Mouse (Mus musculus): ENCODE measurements around the gene Usp17lc. TPM values are rescaled to one million over a fixed set of nuclear protein-coding genes. Genes with fewer than 3 reads are reported as not detected.
"Not testable (repeated sequence)": the region's sequence is repeated elsewhere in the genome, so short reads cannot be mapped to it uniquely, and the experiment has no call there.

Gene Usp17lc
- 0.08 TPM in 1 of 2 replicates, not detected in the other for polyA plus RNA-seq (2016; fragmentation: Nextera tagmentation; extraction: Ambion mirVana)

GRCm38 (mm10) chr7:103414772-103415171 lies at the start of gene Usp17lc:
Usp17lc (plus strand) TSS chr7:103415072.
- DNase-seq (ENCODE audit: low spot score); H3K27ac ChIP-seq; H3K4me1 ChIP-seq; H3K9me3 ChIP-seq (replicated peaks); H3K36me3 ChIP-seq; H3K4me3 ChIP-seq; H3K27me3 ChIP-seq (ENCODE audit: low read depth, poor library complexity, severe bottlenecking): not testable (repeated sequence)
- 55% methylated on average over 1 of the region's 1 CpGs for WGBS

GRCm38 (mm10) chr7:103386077-103386476 lies 28.8 kb upstream of the Usp17lc start, which contains the start of gene Olfr603:
Olfr603 (minus strand) TSS chr7:103386177.
- no peak within 1 kb of the TSS for H3K27ac ChIP-seq
- no peaks in the 10 kb centered on the region for H3K4me1 ChIP-seq
- H3K4me3 ChIP-seq, result no peak within 1 kb of the TSS
- H3K27me3 ChIP-seq (ENCODE audit: low read depth, poor library complexity, severe bottlenecking), result no peaks in the 10 kb centered on the region
- H3K36me3 ChIP-seq, result no peaks in the 10 kb centered on the region
- no peak for DNase-seq (ENCODE audit: low spot score)
- no peaks in the 10 kb centered on the region for H3K9me3 ChIP-seq (replicated peaks)

GRCm38 (mm10) chr7:103397758-103398157 lies 17.1 kb upstream of the Usp17lc start:
- DNase-seq (ENCODE audit: low spot score), result no peak
- Histone ChIP-seq H3K4me1 (no peaks in the 10 kb centered on the region), H3K4me3 (no peak overlapping the region)

GRCm38 (mm10) chr7:103398981-103399380 lies 15.9 kb upstream of the Usp17lc start:
- Histone ChIP-seq H3K27me3 (ENCODE audit: low read depth, poor library complexity, severe bottlenecking) (no peaks in the 10 kb centered on the region), H3K27ac (no peak overlapping the region), H3K4me3 (no peak overlapping the region), H3K36me3 (no peaks in the 10 kb centered on the region), H3K4me1 (no peaks in the 10 kb centered on the region), H3K9me3 (replicated peaks) (no peaks in the 10 kb centered on the region)
- no peak for DNase-seq (ENCODE audit: low spot score)
- 37% methylated on average over 1 of the region's 1 CpGs for WGBS

More at GRCm38 (mm10) chr7:103397758-103398157, 17.1 kb upstream of the Usp17lc start:
- no peaks in the 10 kb centered on the region for H3K27me3 ChIP-seq (ENCODE audit: low read depth, poor library complexity, severe bottlenecking)
- H3K36me3 ChIP-seq, result no peaks in the 10 kb centered on the region
- no peaks in the 10 kb centered on the region for H3K9me3 ChIP-seq (replicated peaks)
- H3K27ac ChIP-seq, result no peak overlapping the region

DNA sequence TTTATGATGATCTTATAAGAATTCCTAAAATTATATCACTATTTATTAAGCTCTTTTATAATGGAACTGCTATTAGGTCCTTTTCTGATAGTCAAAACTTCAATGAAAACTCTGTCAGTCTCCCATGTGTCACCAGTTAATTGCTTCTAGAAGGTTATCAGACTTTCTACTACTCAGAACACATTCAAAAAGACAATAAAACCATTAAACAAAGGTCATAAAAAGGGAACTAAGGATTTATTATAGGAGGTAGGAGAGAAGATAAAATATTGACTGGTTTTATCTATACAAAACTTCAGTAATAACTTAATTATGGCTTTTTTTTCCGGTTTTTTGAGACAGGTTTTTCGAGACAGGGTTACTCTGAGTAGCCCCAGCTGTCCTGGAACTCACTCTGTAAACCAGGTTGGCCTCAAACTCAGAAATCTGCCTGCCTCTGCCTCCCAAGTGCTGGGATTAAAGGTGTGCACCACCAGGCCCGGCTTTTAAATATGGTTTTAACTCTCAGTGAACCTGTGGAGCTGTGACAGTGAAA lies 8.3 kb upstream of the Usp17lc start:
- 80% methylated on average over 3 of the region's 3 CpGs for WGBS
- not testable (repeated sequence) for H3K27ac ChIP-seq; H3K9me3 ChIP-seq (replicated peaks); H3K4me1 ChIP-seq; H3K36me3 ChIP-seq; DNase-seq (ENCODE audit: low spot score); H3K4me3 ChIP-seq; H3K27me3 ChIP-seq (ENCODE audit: low read depth, poor library complexity, severe bottlenecking)

GRCm38 (mm10) chr7:103445339-103445738 lies 30.5 kb downstream of the Usp17lc start, which contains the start of gene Olfr605:
Olfr605 (minus strand) TSS chr7:103445439.
- Histone ChIP-seq H3K27me3 (ENCODE audit: low read depth, poor library complexity, severe bottlenecking) (no peaks in the 10 kb centered on the region), H3K27ac (no peak within 1 kb of the TSS), H3K36me3 (no peaks in the 10 kb centered on the region), H3K4me3 (no peak within 1 kb of the TSS), H3K9me3 (replicated peaks) (no peaks in the 10 kb centered on the region), H3K4me1 (no peaks in the 10 kb centered on the region)
- no peak for DNase-seq (ENCODE audit: low spot score)
- 97% methylated on average over 1 of the region's 1 CpGs for WGBS

GRCm38 (mm10) chr7:103448746-103449145 lies 33.9 kb downstream of the Usp17lc start, which contains the start of gene Olfr606:
Olfr606 (plus strand) TSS chr7:103449046.
- Histone ChIP-seq H3K4me1 (no peaks in the 10 kb centered on the region), H3K27me3 (ENCODE audit: low read depth, poor library complexity, severe bottlenecking) (no peaks in the 10 kb centered on the region), H3K9me3 (replicated peaks) (no peaks in the 10 kb centered on the region), H3K27ac (no peak within 1 kb of the TSS), H3K4me3 (no peak within 1 kb of the TSS), H3K36me3 (no peaks in the 10 kb centered on the region)
- 94% methylated on average over 2 of the region's 2 CpGs for WGBS
- no peak for DNase-seq (ENCODE audit: low spot score)

GRCm38 (mm10) chr7:103460590-103460989 lies 45.7 kb downstream of the Usp17lc start:
- 94% methylated on average over 5 of the region's 5 CpGs for WGBS
- Histone ChIP-seq H3K4me3 (no peak overlapping the region), H3K27ac (no peak overlapping the region), H3K36me3 (no peaks in the 10 kb centered on the region), H3K9me3 (replicated peaks) (no peaks in the 10 kb centered on the region), H3K4me1 (no peaks in the 10 kb centered on the region), H3K27me3 (ENCODE audit: low read depth, poor library complexity, severe bottlenecking) (no peaks in the 10 kb centered on the region)
- DNase-seq (ENCODE audit: low spot score), result no peak

Small RNA genes lying within 50 kb of the gene (microRNA-seq; reads per million reads assigned to microRNA genes)
- gene Gm25774, result not detected

Other genes starting within 250 kb of the Usp17lc start
- gene Olfr591, start 236.7 kb upstream of the Usp17lc start, polyA plus RNA-seq (2016; fragmentation: Nextera tagmentation; extraction: Ambion mirVana), result not detected in 2 replicates
- not detected in 2 replicates for gene Olfr592, start 230.3 kb upstream of the Usp17lc start, polyA plus RNA-seq (2016; fragmentation: Nextera tagmentation; extraction: Ambion mirVana)
- gene Olfr593, start 203.2 kb upstream of the Usp17lc start, polyA plus RNA-seq (2016; fragmentation: Nextera tagmentation; extraction: Ambion mirVana), result not detected in 2 replicates
- not detected in 2 replicates for gene Olfr594, start 198.1 kb upstream of the Usp17lc start, polyA plus RNA-seq (2016; fragmentation: Nextera tagmentation; extraction: Ambion mirVana)
- gene Usp17ld, start 162.6 kb upstream of the Usp17lc start, polyA plus RNA-seq (2016; fragmentation: Nextera tagmentation; extraction: Ambion mirVana), result not detected in 2 replicates
- gene Olfr596, start 109.4 kb upstream of the Usp17lc start, polyA plus RNA-seq (2016; fragmentation: Nextera tagmentation; extraction: Ambion mirVana), result not detected in 2 replicates
- not detected in 2 replicates for gene Olfr597, start 98.8 kb upstream of the Usp17lc start, polyA plus RNA-seq (2016; fragmentation: Nextera tagmentation; extraction: Ambion mirVana)
- gene Olfr598, start 91.5 kb upstream of the Usp17lc start, polyA plus RNA-seq (2016; fragmentation: Nextera tagmentation; extraction: Ambion mirVana), result not detected in 2 replicates
- gene Olfr599, start 79.2 kb upstream of the Usp17lc start, polyA plus RNA-seq (2016; fragmentation: Nextera tagmentation; extraction: Ambion mirVana), result not detected in 2 replicates
- not detected in 2 replicates for gene Olfr600, start 65.4 kb upstream of the Usp17lc start, polyA plus RNA-seq (2016; fragmentation: Nextera tagmentation; extraction: Ambion mirVana)
- not detected in 2 replicates for gene Olfr601, start 52.4 kb upstream of the Usp17lc start, polyA plus RNA-seq (2016; fragmentation: Nextera tagmentation; extraction: Ambion mirVana)
- gene Olfr603, start 28.9 kb upstream of the Usp17lc start, polyA plus RNA-seq (2016; fragmentation: Nextera tagmentation; extraction: Ambion mirVana), result not detected in 2 replicates
- gene Olfr605, start 30.4 kb downstream of the Usp17lc start, polyA plus RNA-seq (2016; fragmentation: Nextera tagmentation; extraction: Ambion mirVana), result not detected in 2 replicates
- not detected in 2 replicates for gene Olfr606, start 34.0 kb downstream of the Usp17lc start, polyA plus RNA-seq (2016; fragmentation: Nextera tagmentation; extraction: Ambion mirVana)
- gene Olfr607, start 49.1 kb downstream of the Usp17lc start, polyA plus RNA-seq (2016; fragmentation: Nextera tagmentation; extraction: Ambion mirVana), result not detected in 2 replicates
- not detected in 2 replicates for gene Olfr608, start 54.8 kb downstream of the Usp17lc start, polyA plus RNA-seq (2016; fragmentation: Nextera tagmentation; extraction: Ambion mirVana)
- not detected in 2 replicates for gene Olfr609, start 83.0 kb downstream of the Usp17lc start, polyA plus RNA-seq (2016; fragmentation: Nextera tagmentation; extraction: Ambion mirVana)
- gene Olfr610, start 97.0 kb downstream of the Usp17lc start, polyA plus RNA-seq (2016; fragmentation: Nextera tagmentation; extraction: Ambion mirVana), result not detected in 2 replicates
- not detected in 2 replicates for gene Olfr611, start 105.8 kb downstream of the Usp17lc start, polyA plus RNA-seq (2016; fragmentation: Nextera tagmentation; extraction: Ambion mirVana)
- gene Olfr612, start 127.6 kb downstream of the Usp17lc start, polyA plus RNA-seq (2016; fragmentation: Nextera tagmentation; extraction: Ambion mirVana), result not detected in 2 replicates
- not detected in 2 replicates for gene Olfr613, start 133.0 kb downstream of the Usp17lc start, polyA plus RNA-seq (2016; fragmentation: Nextera tagmentation; extraction: Ambion mirVana)
- gene Olfr615, start 141.0 kb downstream of the Usp17lc start, polyA plus RNA-seq (2016; fragmentation: Nextera tagmentation; extraction: Ambion mirVana), result not detected in 2 replicates
- not detected in 2 replicates for gene Olfr616, start 154.1 kb downstream of the Usp17lc start, polyA plus RNA-seq (2016; fragmentation: Nextera tagmentation; extraction: Ambion mirVana)
- not detected in 2 replicates for gene Olfr617, start 158.0 kb downstream of the Usp17lc start, polyA plus RNA-seq (2016; fragmentation: Nextera tagmentation; extraction: Ambion mirVana)
- not detected in 2 replicates for gene Olfr618, start 175.0 kb downstream of the Usp17lc start, polyA plus RNA-seq (2016; fragmentation: Nextera tagmentation; extraction: Ambion mirVana)
- not detected in 2 replicates for gene Olfr619, start 185.5 kb downstream of the Usp17lc start, polyA plus RNA-seq (2016; fragmentation: Nextera tagmentation; extraction: Ambion mirVana)
- gene Olfr620, start 197.5 kb downstream of the Usp17lc start, polyA plus RNA-seq (2016; fragmentation: Nextera tagmentation; extraction: Ambion mirVana), result not detected in 2 replicates
- gene Olfr622, start 227.6 kb downstream of the Usp17lc start, polyA plus RNA-seq (2016; fragmentation: Nextera tagmentation; extraction: Ambion mirVana), result not detected in 2 replicates
- gene Olfr623, start 248.6 kb downstream of the Usp17lc start, polyA plus RNA-seq (2016; fragmentation: Nextera tagmentation; extraction: Ambion mirVana), result not detected in 2 replicates

All from limb, embryonic 10.5 days (tissue).